17 mouse cellular contexts compared by ENCODE assay signal in genomic region chr7:40389795-40390194, GRCm38 (mm10).
A peak's percentile ranks its signal among the peaks of the same experiment; 100 is the strongest.
DNase-seq lines count a peak whose midpoint lies in the region; ATAC-seq and TF ChIP-seq lines count a peak whose summit lies in the region.
"Had no signal": no experiment of that assay in that cellular context is flagged by ENCODE, and none has a peak within 500 bp of the region (broad histone marks: within the 10 kb centered on the region; RNA-seq: fewer than 3 reads in every experiment).

No protein-coding gene starts in this region.

- no peaks in the 10 kb centered on the region for H3K27me3 ChIP-seq in intestine, postnatal 0 days (replicated peaks; ENCODE audit: control insufficient read depth, insufficient read depth, low read length)
- no peaks in the 10 kb centered on the region for H3K27me3 ChIP-seq in intestine, embryonic 15.5 days (replicated peaks)
- H3K27me3 ChIP-seq in midbrain, embryonic 14.5 days (ENCODE audit: control insufficient read depth, insufficient read depth, low read length) = no peaks in the 10 kb centered on the region
- no peaks in the 10 kb centered on the region for H3K27me3 ChIP-seq in midbrain, embryonic 16.5 days (ENCODE audit: control insufficient read depth, insufficient read depth, low read depth, low read length)
- H3K27me3 ChIP-seq: embryonic facial prominence, embryonic 13.5 days; limb, embryonic 12.5 days; megakaryocyte, embryonic 14.5 days had no signal

- no peak overlapping the region for H3K27ac ChIP-seq in intestine, postnatal 0 days (ENCODE audit: low read depth, low read length)
- H3K27ac ChIP-seq in intestine, embryonic 15.5 days = no peak overlapping the region
- no peak overlapping the region for H3K27ac ChIP-seq in midbrain, embryonic 14.5 days (replicated peaks; ENCODE audit: low read depth, low read length)
- no peak overlapping the region for H3K27ac ChIP-seq in midbrain, embryonic 16.5 days (ENCODE audit: low read length)
- H3K27ac ChIP-seq: embryonic facial prominence, embryonic 13.5 days; limb, embryonic 12.5 days; liver, embryonic 14.5 days had no signal

- TF ChIP-seq CTCF in intestine, postnatal 0 days (IDR thresholded peaks at IDR 0.05; ENCODE audit: low read depth) = 0 out of 2 replicates have a peak, but pooled peaks have one; percentile 11

- peak; percentile 11 to 19 for DNase-seq in cerebellum, postnatal 14 days
- DNase-seq in cerebellum, postnatal 4 days (ENCODE audit: low spot score in 2 of 2) = no peak
- peak; percentile 27 for DNase-seq in midbrain, embryonic 14.5 days
- DNase-seq in yolk sac, embryonic 10.5 days (ENCODE audit: low spot score) = peak; percentile 4
- DNase-seq in frontal cortex, adult 2 months (ENCODE audit: extremely low spot score in 1 of 2, low spot score in 1 of 2) = no peak
- DNase-seq: cerebellum, adult 9-10 months; kidney, postnatal 4 days; layer of hippocampus, postnatal 36 days; lung, postnatal 10 days; right cerebral cortex, postnatal 25 days had no signal

- H3K9me3 ChIP-seq in intestine, postnatal 0 days (ENCODE audit: control insufficient read depth) = no peaks in the 10 kb centered on the region
- no peaks in the 10 kb centered on the region for H3K9me3 ChIP-seq in intestine, embryonic 15.5 days
- H3K9me3 ChIP-seq in midbrain, embryonic 14.5 days (ENCODE audit: control insufficient read depth, low read length) = no peaks in the 10 kb centered on the region
- H3K9me3 ChIP-seq in midbrain, embryonic 16.5 days (replicated peaks; ENCODE audit: control insufficient read depth, low read length, poor library complexity, severe bottlenecking) = no peaks in the 10 kb centered on the region
- H3K9me3 ChIP-seq: embryonic facial prominence, embryonic 13.5 days; limb, embryonic 12.5 days had no signal

- no peak for ATAC-seq in intestine, postnatal 0 days
- ATAC-seq in intestine, embryonic 15.5 days = no peak
- ATAC-seq in midbrain, embryonic 14.5 days (ENCODE audit: low FRiP score, low TSS enrichment) = no peak
- no peak for ATAC-seq in midbrain, embryonic 16.5 days

- H3K36me3 ChIP-seq in intestine, postnatal 0 days (ENCODE audit: control insufficient read depth, insufficient read depth) = no peaks in the 10 kb centered on the region
- H3K36me3 ChIP-seq in intestine, embryonic 15.5 days = no peaks in the 10 kb centered on the region
- no peaks in the 10 kb centered on the region for H3K36me3 ChIP-seq in midbrain, embryonic 14.5 days (ENCODE audit: control insufficient read depth, insufficient read depth, low read length)
- no peaks in the 10 kb centered on the region for H3K36me3 ChIP-seq in midbrain, embryonic 16.5 days (ENCODE audit: control insufficient read depth, insufficient read depth, low read length)
- H3K36me3 ChIP-seq: embryonic facial prominence, embryonic 13.5 days; limb, embryonic 12.5 days had no signal

- 30% methylated on average over 3 of the region's 3 CpGs for WGBS in intestine, postnatal 0 days
- WGBS in intestine, embryonic 15.5 days = 37% methylated on average over 3 of the region's 3 CpGs
- 27% methylated on average over 3 of the region's 3 CpGs for WGBS in midbrain, embryonic 14.5 days
- 33% methylated on average over 3 of the region's 3 CpGs for WGBS in midbrain, embryonic 16.5 days

- no peak overlapping the region for H3K4me3 ChIP-seq in intestine, postnatal 0 days (ENCODE audit: low read depth, low read length)
- H3K4me3 ChIP-seq in intestine, embryonic 15.5 days (replicated peaks) = no peak overlapping the region
- H3K4me3 ChIP-seq in midbrain, embryonic 14.5 days (replicated peaks; ENCODE audit: low read depth, low read length) = no peak overlapping the region
- H3K4me3 ChIP-seq in midbrain, embryonic 16.5 days (ENCODE audit: low read depth, low read length) = no peak overlapping the region
- H3K4me3 ChIP-seq: embryonic facial prominence, embryonic 13.5 days; limb, embryonic 12.5 days; megakaryocyte, embryonic 14.5 days had no signal

- no peak overlapping the region for H3K9ac ChIP-seq in intestine, postnatal 0 days (ENCODE audit: low read depth, low read length)
- H3K9ac ChIP-seq in intestine, embryonic 15.5 days = no peak overlapping the region
- no peak overlapping the region for H3K9ac ChIP-seq in midbrain, embryonic 14.5 days (replicated peaks; ENCODE audit: low read length)
- no peak overlapping the region for H3K9ac ChIP-seq in midbrain, embryonic 16.5 days (ENCODE audit: low read depth, low read length)
- H3K9ac ChIP-seq: embryonic facial prominence, embryonic 13.5 days; limb, embryonic 12.5 days; liver, embryonic 14.5 days had no signal

- no peaks in the 10 kb centered on the region for H3K4me1 ChIP-seq in intestine, postnatal 0 days (replicated peaks; ENCODE audit: control insufficient read depth, insufficient read depth, low read length)
- H3K4me1 ChIP-seq in intestine, embryonic 15.5 days (replicated peaks) = no peaks in the 10 kb centered on the region
- H3K4me1 ChIP-seq in midbrain, embryonic 14.5 days (ENCODE audit: control insufficient read depth, insufficient read depth, low read length) = peaks cover 23% of the 10 kb centered on the region
- H3K4me1 ChIP-seq in midbrain, embryonic 16.5 days (ENCODE audit: control insufficient read depth, insufficient read depth, low read length) = peaks cover 15% of the 10 kb centered on the region; the same call in 1 of the 2 replicates
- H3K4me1 ChIP-seq: embryonic facial prominence, embryonic 13.5 days; limb, embryonic 12.5 days; megakaryocyte, embryonic 14.5 days had no signal

- no peak overlapping the region for H3K4me2 ChIP-seq in intestine, postnatal 0 days (replicated peaks; ENCODE audit: low read depth)
- no peak overlapping the region for H3K4me2 ChIP-seq in intestine, embryonic 15.5 days (replicated peaks)
- H3K4me2 ChIP-seq in midbrain, embryonic 14.5 days (ENCODE audit: low read length) = no peak overlapping the region
- no peak overlapping the region for H3K4me2 ChIP-seq in midbrain, embryonic 16.5 days (ENCODE audit: low read length)
- H3K4me2 ChIP-seq: embryonic facial prominence, embryonic 13.5 days; limb, embryonic 12.5 days had no signal

Comparison
In these comparisons a context has a peak if more than half of its experiments do, and no peak if none do; other contexts are left out.
1. DNase-seq: peak in cerebellum, postnatal 14 days (2 of 2), midbrain, embryonic 14.5 days (single experiment) and yolk sac, embryonic 10.5 days (single experiment); none in cerebellum, postnatal 4 days (0 of 2) and frontal cortex, adult 2 months (0 of 2).